Mouse (Mus musculus): ENCODE results near the gene Arhgap1. TPM values are rescaled to one million over a fixed set of nuclear protein-coding genes. Genes with fewer than 3 reads are reported as not detected.
"Not testable (repeated sequence)": the region's sequence is repeated elsewhere in the genome, so short reads cannot be mapped to it uniquely, and the experiment has no call there.

The Arhgap1 gene
- 85.6 and 93.7 TPM in 2 replicates for polyA plus RNA-seq (2011; ENCODE audit: insufficient read depth, insufficient read length, low read depth, missing spikeins)

- Histone ChIP-seq H3K4me1 (ENCODE audit: control insufficient read depth, insufficient read depth, low read length) (no peaks in the 10 kb centered on the region), H3K27me3 (ENCODE audit: control insufficient read depth, insufficient read depth, low read length, poor library complexity, severe bottlenecking) (no peaks in the 10 kb centered on the region), H3K27ac (ENCODE audit: insufficient read depth, low read length) (peak within 1 kb of the TSS; percentile 49; the same call in 1 of the 2 replicates), H3K9me3 (replicated peaks; ENCODE audit: control insufficient read depth, insufficient read depth, low read length, poor library complexity, severe bottlenecking) (no peaks in the 10 kb centered on the region), H3K36me3 (ENCODE audit: control insufficient read depth, insufficient read depth, low read length, poor library complexity, severe bottlenecking) (peaks cover 18% of the 10 kb centered on the region), H3K4me3 (ENCODE audit: low read depth, low read length) (peak within 1 kb of the TSS; percentile 93), H3K9ac (ENCODE audit: low read depth, poor library complexity, severe bottlenecking) (peak within 1 kb of the TSS; percentile 93)
- TF ChIP-seq EP300 (IDR thresholded peaks at IDR 0.05; ENCODE audit: insufficient read depth, low read depth, low read length) = no peak
- no peak for TF ChIP-seq CTCF (IDR thresholded peaks at IDR 0.05; ENCODE audit: low read depth, low read length)
- TF ChIP-seq POLR2A (IDR thresholded peaks at IDR 0.05; ENCODE audit: insufficient read depth, low read length) = peak; percentile 13
Measured at GRCm38 (mm10) chr2:91649553-91650359, at the start of gene Arhgap1, which contains the start of gene Zfp408. Arhgap1 (plus strand) TSS chr2:91649860. Zfp408 (minus strand) TSS chr2:91649791.

GRCm38 (mm10) chr2:91600475-91600874, 49.2 kb upstream of the Arhgap1 start:
- Histone ChIP-seq H3K4me1 (ENCODE audit: control insufficient read depth, insufficient read depth, low read length) (no peaks in the 10 kb centered on the region), H3K9me3 (replicated peaks; ENCODE audit: control insufficient read depth, insufficient read depth, low read length, poor library complexity, severe bottlenecking) (no peaks in the 10 kb centered on the region), H3K27me3 (ENCODE audit: control insufficient read depth, insufficient read depth, low read length, poor library complexity, severe bottlenecking) (no peaks in the 10 kb centered on the region), H3K9ac (ENCODE audit: low read depth, poor library complexity, severe bottlenecking) (no peak overlapping the region), H3K36me3 (ENCODE audit: control insufficient read depth, insufficient read depth, low read length, poor library complexity, severe bottlenecking) (peaks cover 60% of the 10 kb centered on the region), H3K27ac (ENCODE audit: insufficient read depth, low read length) (no peak overlapping the region), H3K4me3 (ENCODE audit: low read depth, low read length) (no peak overlapping the region)
- TF ChIP-seq POLR2A (IDR thresholded peaks at IDR 0.05; ENCODE audit: insufficient read depth, low read length) (no peak), EP300 (IDR thresholded peaks at IDR 0.05; ENCODE audit: insufficient read depth, low read depth, low read length) (no peak), CTCF (IDR thresholded peaks at IDR 0.05; ENCODE audit: low read depth, low read length) (no peak)

- Histone ChIP-seq H3K9me3 (replicated peaks; ENCODE audit: control insufficient read depth, insufficient read depth, low read length, poor library complexity, severe bottlenecking) (no peaks in the 10 kb centered on the region), H3K36me3 (ENCODE audit: control insufficient read depth, insufficient read depth, low read length, poor library complexity, severe bottlenecking) (peaks cover 58% of the 10 kb centered on the region), H3K27me3 (ENCODE audit: control insufficient read depth, insufficient read depth, low read length, poor library complexity, severe bottlenecking) (no peaks in the 10 kb centered on the region), H3K4me3 (ENCODE audit: low read depth, low read length) (no peak overlapping the region), H3K9ac (ENCODE audit: low read depth, poor library complexity, severe bottlenecking) (no peak overlapping the region), H3K4me1 (ENCODE audit: control insufficient read depth, insufficient read depth, low read length) (no peaks in the 10 kb centered on the region), H3K27ac (ENCODE audit: insufficient read depth, low read length) (no peak overlapping the region)
- TF ChIP-seq CTCF (IDR thresholded peaks at IDR 0.05; ENCODE audit: low read depth, low read length) (no peak), EP300 (IDR thresholded peaks at IDR 0.05; ENCODE audit: insufficient read depth, low read depth, low read length) (no peak), POLR2A (IDR thresholded peaks at IDR 0.05; ENCODE audit: insufficient read depth, low read length) (no peak)
Measured at GRCm38 (mm10) chr2:91602389-91602788, 47.3 kb upstream of the Arhgap1 start.

- H3K4me3 ChIP-seq (ENCODE audit: low read depth, low read length); H3K9ac ChIP-seq (ENCODE audit: low read depth, poor library complexity, severe bottlenecking); H3K27me3 ChIP-seq (ENCODE audit: control insufficient read depth, insufficient read depth, low read length, poor library complexity, severe bottlenecking); H3K9me3 ChIP-seq (replicated peaks; ENCODE audit: control insufficient read depth, insufficient read depth, low read length, poor library complexity, severe bottlenecking); H3K27ac ChIP-seq (ENCODE audit: insufficient read depth, low read length); H3K4me1 ChIP-seq (ENCODE audit: control insufficient read depth, insufficient read depth, low read length): not testable (repeated sequence)
- H3K36me3 ChIP-seq (ENCODE audit: control insufficient read depth, insufficient read depth, low read length, poor library complexity, severe bottlenecking) = peaks cover 37% of the 10 kb centered on the region
Measured at GRCm38 (mm10) chr2:91609370-91609769, 40.3 kb upstream of the Arhgap1 start.

- no peak for TF ChIP-seq CTCF (IDR thresholded peaks at IDR 0.05; ENCODE audit: low read depth, low read length)
- TF ChIP-seq EP300 (IDR thresholded peaks at IDR 0.05; ENCODE audit: insufficient read depth, low read depth, low read length) = no peak
- no peak for TF ChIP-seq POLR2A (IDR thresholded peaks at IDR 0.05; ENCODE audit: insufficient read depth, low read length)
- Histone ChIP-seq H3K36me3 (ENCODE audit: control insufficient read depth, insufficient read depth, low read length, poor library complexity, severe bottlenecking) (peaks cover 23% of the 10 kb centered on the region), H3K27me3 (ENCODE audit: control insufficient read depth, insufficient read depth, low read length, poor library complexity, severe bottlenecking) (no peaks in the 10 kb centered on the region)
Measured at GRCm38 (mm10) chr2:91622356-91622755, 27.3 kb upstream of the Arhgap1 start.

GRCm38 (mm10) chr2:91623366-91623765, 26.3 kb upstream of the Arhgap1 start:
- H3K36me3 ChIP-seq (ENCODE audit: control insufficient read depth, insufficient read depth, low read length, poor library complexity, severe bottlenecking) = peaks cover 18% of the 10 kb centered on the region

More at GRCm38 (mm10) chr2:91622356-91622755, 27.3 kb upstream of the Arhgap1 start:
- Histone ChIP-seq H3K4me1 (ENCODE audit: control insufficient read depth, insufficient read depth, low read length) (no peaks in the 10 kb centered on the region), H3K4me3 (ENCODE audit: low read depth, low read length) (no peak overlapping the region), H3K9ac (ENCODE audit: low read depth, poor library complexity, severe bottlenecking) (no peak overlapping the region), H3K9me3 (replicated peaks; ENCODE audit: control insufficient read depth, insufficient read depth, low read length, poor library complexity, severe bottlenecking) (no peaks in the 10 kb centered on the region), H3K27ac (ENCODE audit: insufficient read depth, low read length) (no peak overlapping the region)

More at GRCm38 (mm10) chr2:91623366-91623765, 26.3 kb upstream of the Arhgap1 start:
- not testable (repeated sequence) for H3K27ac ChIP-seq (ENCODE audit: insufficient read depth, low read length); H3K27me3 ChIP-seq (ENCODE audit: control insufficient read depth, insufficient read depth, low read length, poor library complexity, severe bottlenecking); H3K9me3 ChIP-seq (replicated peaks; ENCODE audit: control insufficient read depth, insufficient read depth, low read length, poor library complexity, severe bottlenecking); H3K4me1 ChIP-seq (ENCODE audit: control insufficient read depth, insufficient read depth, low read length); H3K9ac ChIP-seq (ENCODE audit: low read depth, poor library complexity, severe bottlenecking); H3K4me3 ChIP-seq (ENCODE audit: low read depth, low read length)

Measured in ES-Bruce4 (cell line).